Mouse (Mus musculus): ENCODE measurements around the gene Brox. TPM values are rescaled to one million over a fixed set of nuclear protein-coding genes. Genes with fewer than 3 reads are reported as not detected.

The Brox gene
- polyA plus RNA-seq, 1 experiment, result 51.8 TPM

DNA sequence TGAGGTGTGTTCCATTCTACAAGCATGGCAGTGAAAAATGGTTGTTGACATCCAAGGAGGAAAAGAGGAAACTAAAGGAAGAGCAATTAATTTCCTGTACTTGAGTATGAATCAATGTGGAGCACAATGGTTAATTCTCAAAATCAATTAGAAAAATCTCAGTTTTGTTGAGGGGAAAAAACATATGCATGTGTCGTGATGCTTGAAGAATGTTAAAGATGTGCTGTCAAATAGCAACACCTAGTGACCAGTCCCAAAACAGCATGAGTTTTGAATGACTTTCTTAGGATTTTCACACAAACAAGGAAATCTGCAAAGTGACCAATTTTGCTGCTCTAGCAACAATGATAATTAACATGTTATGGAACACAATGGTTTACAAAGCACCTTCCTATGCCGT lies 59.2 kb downstream of the Brox start:
- peak; percentile 58; the same call in 1 of the 2 replicates for TF ChIP-seq CTCF (IDR thresholded peaks at IDR 0.05; ENCODE audit: borderline replicate concordance, insufficient read depth, low read depth, low read length)
- no peak for TF ChIP-seq POLR2A (IDR thresholded peaks at IDR 0.05; ENCODE audit: borderline replicate concordance, insufficient read depth, low read length)
- 16% methylated on average over 2 of the region's 2 CpGs for WGBS
- DNase-seq, result peak in 1 of 2 experiments; percentile 6

DNA sequence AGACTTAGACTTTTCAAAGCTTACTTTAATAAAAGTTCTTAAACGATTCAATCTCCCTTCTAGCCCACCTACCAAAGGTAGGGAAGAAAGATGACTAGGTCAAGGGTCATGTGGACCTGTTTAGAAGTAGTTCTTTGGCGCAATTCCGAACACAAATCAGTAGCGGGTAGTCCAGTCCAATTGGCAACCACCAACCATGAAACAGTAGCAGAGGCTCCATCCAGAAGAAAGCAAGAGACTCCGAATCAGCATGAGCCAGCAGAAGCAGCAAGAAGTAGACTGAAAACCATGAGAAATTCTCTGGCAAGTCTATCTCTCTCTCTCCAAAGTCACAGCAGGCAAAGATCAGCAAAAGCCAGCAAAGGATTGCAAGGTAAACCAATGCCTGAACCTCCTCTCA lies 60.6 kb downstream of the Brox start:
- 61% methylated on average over 5 of the region's 5 CpGs for WGBS
- no peak for DNase-seq
- TF ChIP-seq CTCF (IDR thresholded peaks at IDR 0.05; ENCODE audit: borderline replicate concordance, insufficient read depth, low read depth, low read length), result no peak
- TF ChIP-seq POLR2A (IDR thresholded peaks at IDR 0.05; ENCODE audit: borderline replicate concordance, insufficient read depth, low read length), result no peak

More for the DNA sequence above, 59.2 kb downstream of the Brox start:
- Histone ChIP-seq H3K27me3 (ENCODE audit: control insufficient read depth, insufficient read depth, low read length) (no peaks in the 10 kb centered on the region), H3K4me1 (ENCODE audit: control insufficient read depth, insufficient read depth, low read length) (no peaks in the 10 kb centered on the region), H3K4me3 (replicated peaks; ENCODE audit: insufficient read depth, low read depth, low read length) (no peak overlapping the region), H3K27ac (ENCODE audit: insufficient read depth, low read length) (no peak overlapping the region)

DNA sequence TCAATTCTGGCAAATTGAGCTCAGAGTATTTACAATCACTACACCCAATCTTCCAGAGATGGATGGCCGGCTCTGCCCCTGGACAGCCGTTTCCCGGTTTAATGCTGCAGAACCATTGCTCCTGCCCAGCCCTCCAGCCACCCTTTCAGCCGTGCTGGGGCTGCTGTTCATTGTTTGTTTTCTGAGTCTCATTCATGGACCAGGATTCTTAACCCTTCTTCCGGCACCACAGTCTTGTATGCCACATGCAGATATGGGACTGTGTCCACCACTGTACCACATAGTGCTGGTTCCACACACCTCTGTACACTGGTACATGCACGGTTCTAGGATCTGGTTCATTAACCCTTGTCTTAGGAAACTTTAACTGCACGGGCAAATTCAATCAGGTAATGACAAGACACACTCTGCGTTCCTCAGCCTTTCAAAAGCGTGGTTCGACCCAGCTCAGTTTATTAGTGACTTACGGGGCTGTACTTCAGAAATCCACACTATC lies 63.3 kb downstream of the Brox start:
- Histone ChIP-seq H3K4me3 (replicated peaks; ENCODE audit: insufficient read depth, low read depth, low read length) (no peak overlapping the region), H3K27me3 (ENCODE audit: control insufficient read depth, insufficient read depth, low read length) (no peaks in the 10 kb centered on the region), H3K27ac (ENCODE audit: insufficient read depth, low read length) (no peak overlapping the region), H3K4me1 (ENCODE audit: control insufficient read depth, insufficient read depth, low read length) (no peaks in the 10 kb centered on the region)
- WGBS, result 85% methylated on average over 11 of the region's 11 CpGs
- TF ChIP-seq POLR2A (IDR thresholded peaks at IDR 0.05; ENCODE audit: borderline replicate concordance, insufficient read depth, low read length) (no peak), CTCF (IDR thresholded peaks at IDR 0.05; ENCODE audit: borderline replicate concordance, insufficient read depth, low read depth, low read length) (no peak)
- DNase-seq, result no peak

More for the DNA sequence above, 60.6 kb downstream of the Brox start:
- Histone ChIP-seq H3K27ac (ENCODE audit: insufficient read depth, low read length) (no peak overlapping the region), H3K27me3 (ENCODE audit: control insufficient read depth, insufficient read depth, low read length) (no peaks in the 10 kb centered on the region), H3K4me3 (replicated peaks; ENCODE audit: insufficient read depth, low read depth, low read length) (no peak overlapping the region), H3K4me1 (ENCODE audit: control insufficient read depth, insufficient read depth, low read length) (no peaks in the 10 kb centered on the region)

DNA sequence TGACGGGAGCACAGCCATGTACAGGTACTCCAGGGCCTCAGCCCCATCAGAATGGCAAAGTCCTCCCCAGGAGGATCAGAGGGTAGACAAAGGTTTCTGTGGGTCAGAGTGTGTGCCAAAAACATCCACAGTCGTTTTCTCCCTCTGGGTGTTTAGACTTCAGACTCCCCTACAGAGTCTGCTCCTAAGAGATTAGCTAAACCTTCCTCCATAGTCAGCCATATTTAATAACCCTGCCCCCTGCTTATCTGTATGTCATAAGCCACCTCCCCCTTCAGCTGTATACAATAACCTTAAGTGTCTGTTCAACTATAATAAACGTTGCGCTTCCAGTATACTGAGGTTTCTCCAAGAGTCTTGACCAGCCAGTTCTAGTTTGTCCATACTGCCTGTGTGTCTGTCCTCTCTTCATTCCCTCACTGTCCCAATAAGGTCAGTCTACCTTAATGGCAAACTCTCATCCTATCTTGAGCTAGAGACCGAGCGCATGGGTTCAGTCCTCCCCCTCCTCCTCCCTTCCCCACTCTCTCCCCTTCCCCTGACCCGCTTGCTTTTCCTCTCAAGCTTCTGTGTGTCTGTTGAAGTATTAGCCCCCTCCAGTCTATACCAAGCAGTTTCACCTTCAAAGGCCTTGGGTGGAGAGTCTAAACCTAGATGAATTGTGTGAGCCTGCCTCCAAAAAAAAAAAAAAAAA lies 63.9 kb downstream of the Brox start:
- 82% methylated on average over 7 of the region's 7 CpGs for WGBS
- no peak for DNase-seq
- TF ChIP-seq CTCF (IDR thresholded peaks at IDR 0.05; ENCODE audit: borderline replicate concordance, insufficient read depth, low read depth, low read length), result no peak
- no peak for TF ChIP-seq POLR2A (IDR thresholded peaks at IDR 0.05; ENCODE audit: borderline replicate concordance, insufficient read depth, low read length)
- Histone ChIP-seq H3K27me3 (ENCODE audit: control insufficient read depth, insufficient read depth, low read length) (no peaks in the 10 kb centered on the region), H3K4me3 (replicated peaks; ENCODE audit: insufficient read depth, low read depth, low read length) (no peak overlapping the region), H3K4me1 (ENCODE audit: control insufficient read depth, insufficient read depth, low read length) (no peaks in the 10 kb centered on the region), H3K27ac (ENCODE audit: insufficient read depth, low read length) (no peak overlapping the region)

DNA sequence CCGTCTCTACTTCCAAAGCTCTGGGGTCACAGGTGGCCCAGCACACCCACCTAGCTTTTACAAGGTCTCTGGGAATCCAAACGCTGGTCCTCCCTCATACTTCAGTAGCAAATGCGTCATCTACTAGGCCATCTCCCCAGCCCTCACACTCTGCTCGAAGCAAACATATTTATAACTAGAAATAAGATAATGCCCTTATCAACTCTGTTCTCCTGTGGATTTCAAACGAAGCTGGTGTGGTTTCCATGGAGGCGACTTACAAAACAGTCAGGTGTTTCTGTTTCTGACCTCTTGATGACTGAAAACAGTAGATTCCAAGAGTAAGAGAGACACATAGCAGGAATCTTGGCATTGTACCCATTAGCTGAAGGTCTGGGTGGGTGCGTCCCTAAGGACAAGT lies 69.6 kb downstream of the Brox start:
- no peak for DNase-seq
- Histone ChIP-seq H3K4me3 (replicated peaks; ENCODE audit: insufficient read depth, low read depth, low read length) (no peak overlapping the region), H3K27me3 (ENCODE audit: control insufficient read depth, insufficient read depth, low read length) (no peaks in the 10 kb centered on the region), H3K27ac (ENCODE audit: insufficient read depth, low read length) (no peak overlapping the region), H3K4me1 (ENCODE audit: control insufficient read depth, insufficient read depth, low read length) (no peaks in the 10 kb centered on the region)
- TF ChIP-seq CTCF (IDR thresholded peaks at IDR 0.05; ENCODE audit: borderline replicate concordance, insufficient read depth, low read depth, low read length) (no peak), POLR2A (IDR thresholded peaks at IDR 0.05; ENCODE audit: borderline replicate concordance, insufficient read depth, low read length) (no peak)
- WGBS, result 80% methylated on average over 7 of the region's 7 CpGs

Other genes starting within 250 kb of the Brox start
- 3.8 and 5.2 TPM in 2 replicates for gene Disp1, start 75.7 kb downstream of the Brox start, polyA plus RNA-seq (2012; rRNA removed)
- gene Aida, start 679 bp downstream of the Brox start, polyA plus RNA-seq (2012; rRNA removed), result 49.5 and 53.2 TPM in 2 replicates
- gene Mia3, start 72.3 kb upstream of the Brox start, polyA plus RNA-seq (2012; rRNA removed), result 167 and 177 TPM in 2 replicates
- gene Taf1a, start 91.7 kb upstream of the Brox start, polyA plus RNA-seq (2012; rRNA removed), result 25.8 and 27.2 TPM in 2 replicates
- 0.24 and 0.33 TPM in 2 replicates for gene Hhipl2, start 120.9 kb upstream of the Brox start, polyA plus RNA-seq (2012; rRNA removed)